Mouse (Mus musculus) testis, postnatal 14 days (tissue): Measurements from ENCODE around the gene Col5a2.

Experiments used
- DNase-seq: peaks from one replicate; pipeline ENCODE4 v3.0.0; 2021; ENCODE audit warnings: low spot score

The Col5a2 gene

DNA sequence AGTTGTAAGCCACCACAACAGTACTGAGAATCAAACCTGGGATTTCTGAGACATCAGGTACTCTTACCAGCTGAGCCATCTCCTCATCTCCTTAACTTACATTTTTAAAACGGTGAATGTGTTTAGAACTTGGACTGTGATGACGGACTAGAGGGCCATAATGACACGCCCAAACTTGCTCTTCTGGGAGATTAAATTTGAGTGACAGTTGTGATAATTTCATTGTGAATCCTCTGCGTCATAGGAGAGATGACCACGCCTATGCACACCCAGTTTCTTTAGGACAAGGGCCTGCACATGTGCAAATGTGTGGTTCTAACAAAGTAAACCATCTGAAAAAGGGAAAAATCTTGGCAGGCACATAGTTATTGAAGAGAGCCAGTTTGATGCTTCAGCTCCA lies 79.2 kb downstream of the Col5a2 start:
- DNase-seq, result no peak

DNA sequence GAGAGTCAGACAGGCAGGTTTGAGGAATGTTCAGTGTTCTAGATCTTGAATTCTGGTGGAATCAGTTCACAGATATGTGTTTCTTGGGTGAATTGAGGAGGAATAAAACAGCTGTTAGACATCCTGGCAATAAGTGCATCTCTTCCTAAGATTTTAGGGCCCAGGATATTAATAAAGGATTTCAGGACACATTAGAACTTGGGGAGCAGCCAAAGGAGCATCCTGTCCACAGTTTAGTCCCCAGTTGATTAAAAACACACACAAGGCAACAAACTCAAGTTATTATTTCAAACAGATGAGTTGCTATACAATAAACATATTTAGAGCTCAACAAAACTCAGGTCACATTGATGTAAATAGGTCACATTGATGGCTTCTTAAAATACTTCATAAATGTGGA lies 82.5 kb downstream of the Col5a2 start:
- DNase-seq, result peak; percentile 8

DNA sequence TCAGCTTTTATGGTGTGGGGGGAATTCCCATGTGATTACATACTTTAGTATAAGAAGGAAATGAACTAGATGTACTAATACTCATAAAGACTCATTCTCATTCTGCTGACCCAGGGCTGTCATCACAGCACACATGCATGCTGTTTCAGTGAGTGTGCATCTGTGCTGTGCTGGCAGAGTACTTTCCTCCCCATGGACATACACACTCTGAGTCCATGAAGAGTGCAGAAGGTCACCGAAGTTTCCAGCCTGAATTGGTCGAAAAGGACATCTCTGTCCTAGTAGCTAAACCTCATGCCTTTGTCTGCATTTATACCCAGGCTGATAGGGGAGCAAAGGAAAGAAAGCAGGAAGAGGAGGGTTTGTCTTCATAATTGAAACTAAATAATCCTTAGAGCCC lies 83.2 kb downstream of the Col5a2 start:
- no peak for DNase-seq

DNA sequence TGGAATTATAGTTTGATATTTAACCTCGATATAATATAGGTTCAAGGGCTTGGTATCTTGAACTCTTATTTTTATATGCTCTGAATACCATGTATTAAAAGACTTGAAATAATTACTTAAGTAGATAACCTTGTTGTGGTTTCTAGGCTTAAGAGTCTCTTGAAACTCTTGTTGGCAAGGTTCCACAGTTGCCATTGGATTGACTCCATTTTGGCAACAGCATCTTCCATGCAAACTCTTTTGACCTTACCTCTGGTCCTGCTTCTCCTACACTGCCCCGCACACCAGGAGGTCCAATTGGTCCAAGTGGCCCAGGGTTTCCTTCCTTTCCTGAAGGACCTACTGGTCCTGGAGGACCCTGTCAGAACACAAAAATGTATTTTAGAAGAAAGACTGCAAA lies 121.2 kb downstream of the Col5a2 start:
- DNase-seq, result no peak

DNA sequence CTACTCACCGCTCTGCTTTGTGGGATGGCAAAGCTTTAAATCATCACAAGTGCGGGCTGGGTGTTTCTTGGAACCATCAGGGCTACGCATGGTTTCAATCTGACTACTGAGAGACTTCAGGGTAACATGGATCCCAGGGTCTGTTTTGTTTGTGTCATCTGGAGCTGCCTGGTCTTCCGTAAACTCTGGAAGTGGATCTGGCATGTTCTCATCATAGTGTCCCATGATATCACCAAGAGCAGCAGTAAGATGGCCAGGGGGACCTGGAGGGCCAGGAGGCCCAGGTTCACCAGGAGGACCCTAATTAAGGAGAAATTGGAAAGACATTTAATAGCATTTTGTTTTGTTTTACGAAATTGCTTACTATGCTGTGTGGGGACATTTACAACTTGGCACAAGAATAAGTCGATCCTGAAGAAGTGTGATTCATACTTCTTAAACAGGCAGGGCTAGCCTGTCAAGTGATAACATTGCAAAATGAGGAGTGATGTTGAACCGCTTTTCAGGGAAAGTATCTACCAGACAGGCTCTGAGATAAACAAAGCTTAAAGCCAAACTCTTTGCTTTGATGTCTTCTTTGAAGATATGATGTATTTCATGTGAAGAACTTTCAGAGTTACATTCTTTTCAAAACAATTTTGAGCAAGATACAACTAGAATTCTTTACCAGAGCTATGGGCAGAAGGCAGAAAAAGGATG lies 122.9 kb downstream of the Col5a2 start:
- DNase-seq, result no peak

DNA sequence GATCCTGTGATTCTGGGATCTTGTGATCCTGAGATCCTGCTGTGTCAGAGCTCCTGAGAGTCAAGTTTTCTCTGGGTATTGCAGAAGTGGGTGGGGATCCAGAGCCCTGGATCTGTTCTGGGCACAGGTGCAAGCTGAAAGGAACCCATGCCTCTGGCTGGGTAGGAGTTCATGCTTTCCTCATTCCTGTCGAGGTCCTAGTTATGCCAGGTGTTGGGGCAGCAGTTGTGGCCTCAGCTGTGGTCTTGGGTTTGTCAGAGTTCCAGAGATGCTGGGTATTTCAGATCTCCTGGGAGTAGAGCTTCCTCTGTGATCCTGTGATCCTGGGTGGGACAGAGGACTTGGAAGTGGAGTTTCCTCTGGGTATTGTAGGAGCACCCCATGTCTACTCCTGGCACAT lies 137.7 kb downstream of the Col5a2 start:
- no peak for DNase-seq

DNA sequence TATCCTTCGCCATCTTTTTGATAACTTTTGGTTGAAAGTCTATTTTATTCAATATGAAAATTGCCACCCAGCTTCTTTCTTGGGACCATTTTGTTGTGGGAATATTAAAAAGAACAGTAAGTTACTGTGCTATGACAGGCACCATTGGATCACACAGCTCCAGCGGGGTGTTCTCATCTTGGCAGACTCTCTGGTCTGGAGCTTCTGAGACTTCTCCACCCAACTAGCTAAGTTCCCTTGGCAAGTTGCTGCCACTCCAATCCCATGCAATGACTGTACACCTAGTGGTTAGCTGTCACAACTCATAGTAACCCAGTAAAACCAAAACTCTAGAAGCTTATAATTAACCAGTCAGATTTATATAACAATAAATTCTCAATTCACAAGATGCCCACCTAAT lies 139.8 kb downstream of the Col5a2 start:
- no peak for DNase-seq

DNA sequence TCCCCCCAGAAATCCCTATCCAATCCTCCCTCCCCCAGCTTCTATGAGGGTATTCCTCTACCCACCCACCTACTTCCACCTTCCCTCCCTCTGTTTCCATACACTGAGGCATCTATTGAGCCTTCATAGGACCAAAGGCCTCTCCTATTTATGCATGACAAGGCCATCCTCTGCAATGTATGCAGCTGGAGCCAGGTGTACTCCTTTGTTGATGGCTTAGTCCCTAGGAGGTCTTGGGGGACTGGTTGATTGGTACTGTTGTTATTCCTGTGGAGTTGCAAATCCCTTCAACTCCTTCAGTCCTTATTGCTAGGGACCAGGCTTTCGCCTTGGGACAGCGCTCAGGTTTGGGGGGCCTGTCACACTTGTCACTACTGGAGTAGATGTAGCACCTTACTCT lies 143.4 kb downstream of the Col5a2 start:
- no peak for DNase-seq

DNA sequence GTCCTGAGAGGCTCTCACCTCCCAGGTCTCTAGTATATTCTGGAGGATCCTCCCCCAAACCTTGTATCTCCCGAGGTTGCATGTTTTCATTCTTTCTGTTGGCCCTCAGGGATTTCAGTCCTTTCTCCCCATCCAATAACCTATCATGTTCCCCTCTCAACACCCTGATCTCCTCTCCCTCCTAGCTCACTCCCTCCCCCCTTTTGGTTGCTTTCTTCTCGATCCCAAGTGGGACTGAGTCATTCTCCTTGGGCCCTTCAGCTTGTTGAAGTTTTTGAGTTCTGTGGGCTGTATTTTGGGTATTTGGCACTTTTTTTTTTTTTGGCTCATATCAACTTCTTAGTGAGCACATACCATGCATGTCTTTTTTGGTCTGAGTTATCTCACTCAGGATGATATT lies 143.9 kb downstream of the Col5a2 start:
- DNase-seq, result no peak

DNA sequence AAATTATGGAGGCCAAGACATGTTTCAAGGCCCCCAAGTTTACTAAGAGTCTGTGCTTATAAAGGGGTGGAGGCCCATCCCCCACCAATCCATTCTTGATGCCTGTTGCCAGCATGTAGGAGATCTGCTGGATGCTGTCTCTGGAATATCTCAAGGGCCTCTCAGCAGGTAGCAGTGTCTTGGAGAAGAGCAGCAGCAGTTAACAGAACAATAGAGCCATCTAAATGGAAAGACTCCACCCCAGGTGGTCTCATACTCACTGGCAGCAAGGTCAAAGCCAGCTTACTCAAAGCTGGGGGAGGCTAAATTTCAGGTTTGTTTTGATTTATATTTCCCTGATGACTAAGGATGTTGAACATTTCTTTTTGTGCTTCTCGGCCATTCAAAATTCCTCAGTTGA lies 145.1 kb downstream of the Col5a2 start:
- no peak for DNase-seq

DNA sequence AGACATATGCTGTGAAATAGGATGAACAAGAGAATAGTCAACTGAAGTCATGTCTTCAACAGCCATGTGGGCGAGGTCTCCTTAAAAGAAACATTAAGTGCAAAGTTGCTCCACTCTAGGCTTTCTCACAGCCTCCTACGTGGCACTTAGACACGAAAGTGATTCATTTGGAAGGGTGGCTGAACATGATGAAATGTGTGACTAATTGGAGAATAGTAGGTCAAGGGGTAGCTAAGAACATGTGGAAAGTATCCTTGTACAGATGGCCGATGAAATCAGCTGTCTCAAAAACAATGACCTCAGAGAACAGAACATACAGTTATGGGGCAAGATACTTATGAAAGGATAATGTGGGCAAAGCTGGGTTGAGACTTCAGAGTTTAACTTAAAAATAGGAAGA lies 147.1 kb downstream of the Col5a2 start:
- no peak for DNase-seq

DNA sequence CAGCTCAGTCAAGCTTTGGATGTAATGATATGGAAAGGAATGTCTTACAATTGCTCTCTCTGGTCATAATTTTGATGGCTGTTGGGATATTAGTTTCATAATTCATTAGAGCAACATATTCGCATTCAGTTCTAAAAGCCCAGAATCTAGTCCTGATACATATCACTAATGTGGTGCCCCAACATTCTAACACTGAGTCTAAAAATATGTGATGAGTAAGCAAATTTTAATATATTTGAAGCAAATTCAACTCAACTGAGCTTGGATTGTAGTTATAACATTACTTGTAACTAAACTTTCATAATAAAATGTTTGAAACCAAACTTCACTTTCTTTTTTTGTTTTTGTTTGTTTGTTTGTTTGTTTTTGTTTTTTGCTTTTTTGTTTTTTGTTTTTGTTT lies 173.9 kb downstream of the Col5a2 start:
- DNase-seq, result no peak
